Mouse (Mus musculus): ENCODE data around the gene Erbb3.

DNA sequence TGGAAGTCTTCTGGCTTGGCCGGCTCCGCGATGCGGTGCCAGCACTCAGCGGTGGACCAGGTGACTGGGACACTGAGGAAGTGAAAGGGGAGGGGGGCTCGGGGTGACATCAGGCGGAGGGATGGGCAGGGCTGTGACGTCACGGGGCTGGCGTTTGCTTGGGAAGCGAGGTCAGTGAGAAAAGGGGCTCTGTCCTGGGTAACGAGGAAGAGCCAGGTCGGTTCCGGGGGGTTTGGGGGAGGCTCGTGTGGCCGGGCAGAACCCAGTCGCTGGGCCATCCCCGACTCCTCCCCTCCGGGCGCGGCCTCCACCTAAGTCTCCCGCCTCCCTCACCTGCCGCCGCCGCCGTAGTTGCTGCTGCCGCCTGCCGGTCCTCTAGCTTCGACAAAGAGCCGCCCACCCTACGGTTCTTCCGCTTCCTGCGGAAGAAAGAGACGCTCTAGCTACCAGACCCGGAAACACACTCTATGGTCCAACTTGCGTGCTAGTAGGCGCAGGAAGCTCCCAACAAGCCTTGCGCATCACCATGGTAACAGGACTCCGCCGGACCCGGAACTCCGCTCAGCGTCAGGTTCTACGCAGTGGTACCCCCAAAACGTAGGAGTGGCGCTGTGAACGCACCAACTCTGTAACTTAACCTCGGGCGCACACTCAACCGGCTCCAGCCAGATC is 42.0 kb downstream of the Erbb3 start, which contains the start of gene Zc3h10:
- TF ChIP-seq CTCF (IDR thresholded peaks at IDR 0.05; ENCODE audit: control insufficient read depth, insufficient read depth, insufficient read length), result peak; percentile 9
- TF ChIP-seq MYOD1 (IDR thresholded peaks at IDR 0.05; ENCODE audit: control insufficient read depth, insufficient read length, low read depth), result no peak
- TF ChIP-seq MAX (IDR thresholded peaks at IDR 0.05), result peak; percentile 57
